Mouse (Mus musculus) hindbrain, embryonic 13.5 days (tissue): ENCODE measurements at regions not wholly inside any gene's neighbourhood (a gene's known extent, or its start where the extent isn't known, plus 50 kb on each side); places are given as distances from the start of the nearest gene placed in this dataset.
A peak's percentile ranks its signal among the peaks of the same experiment; 100 is the strongest.

ENCODE experiments used
- ATAC-seq: fragments of 200-750 bp; cut with Nextera tagmentation; 2 replicates; pipeline ENCODE4 v1.8.0; 2017; ENCODE audit warnings: moderate TSS enrichment; ENCODE audit not compliant: low FRiP score
- H3K27ac ChIP-seq: fragments of 300-500 bp; sonication (generic); 2 replicates; pipeline ENCODE4 v1.5.1; 2015; ENCODE audit warnings: inconsistent platforms, mild to moderate bottlenecking, moderate library complexity
- H3K27me3 ChIP-seq: fragments of 300-500 bp; sonication (generic); 2 replicates; pipeline ENCODE4 v1.6.1; 2015; ENCODE audit warnings: mild to moderate bottlenecking, inconsistent platforms
- H3K36me3 ChIP-seq: fragments of 300-500 bp; sonication (generic); 2 replicates; pipeline ENCODE4 v1.6.1; 2015; ENCODE audit warnings: mild to moderate bottlenecking, inconsistent platforms
- H3K4me1 ChIP-seq: fragments of 300-500 bp; sonication (generic); replicated peaks from 2 replicates; pipeline ENCODE4 v1.6.1; 2015; ENCODE audit warnings: inconsistent platforms
- H3K4me2 ChIP-seq: fragments of 300-500 bp; sonication (generic); 2 replicates; pipeline ENCODE4 v1.6.1; 2015; ENCODE audit warnings: inconsistent platforms, mild to moderate bottlenecking, moderate library complexity
- H3K4me3 ChIP-seq: fragments of 300-500 bp; sonication (generic); 2 replicates; pipeline ENCODE4 v1.5.1; 2015; ENCODE audit warnings: mild to moderate bottlenecking, inconsistent platforms
- H3K9ac ChIP-seq: fragments of 300-500 bp; sonication (generic); 2 replicates; pipeline ENCODE4 v1.6.1; 2015; ENCODE audit warnings: mild to moderate bottlenecking, inconsistent platforms
- H3K9me3 ChIP-seq: fragments of 300-500 bp; sonication (generic); 2 replicates; pipeline ENCODE4 v1.6.1; 2016; ENCODE audit warnings: inconsistent platforms
- WGBS: fragments of 180-500 bp; shearing (Covaris S2); methylation state at CpG from one replicate; pipeline ENCODE4 v1.1.7; 2015; 5-methylcytosine and 5-hydroxymethylcytosine counted together

- Histone ChIP-seq H3K4me3 (no peak overlapping the region), H3K9me3 (no peaks in the 10 kb centered on the region; the same call in 1 of the 2 replicates), H3K9ac (no peak overlapping the region), H3K36me3 (no peaks in the 10 kb centered on the region), H3K27ac (no peak overlapping the region), H3K4me1 (no peaks in the 10 kb centered on the region), H3K4me2 (no peak overlapping the region), H3K27me3 (no peaks in the 10 kb centered on the region)
- ATAC-seq, result no peak
- WGBS, result 90% methylated on average over 10 of the region's 10 CpGs
Observed at GRCm38 (mm10) chr1:133549816-133550215, 60.3 kb downstream of the Snrpe start.

DNA sequence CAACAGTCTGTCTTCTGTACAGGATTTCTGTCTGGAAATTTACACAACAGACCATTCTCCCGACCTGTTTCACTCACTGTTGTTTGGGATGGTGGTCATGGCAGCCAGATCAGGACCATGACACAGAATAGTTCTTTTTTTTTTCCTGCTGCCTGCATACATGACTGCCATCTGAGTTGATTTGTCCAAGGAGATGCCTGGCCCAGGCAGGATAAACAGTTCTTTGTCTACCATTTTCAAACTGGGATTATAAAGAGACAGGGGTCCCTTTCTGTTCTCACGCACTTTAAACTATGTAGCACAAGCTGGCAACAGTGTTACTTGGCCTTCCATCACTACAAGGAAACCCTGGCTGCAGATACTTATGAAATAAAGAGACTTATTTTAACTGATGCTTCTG, 61.1 kb downstream of the Snrpe start:
- Histone ChIP-seq H3K9ac (no peak overlapping the region), H3K4me2 (no peak overlapping the region), H3K27ac (0 out of 2 replicates have a peak overlapping the region, but pooled peaks have one; percentile 10), H3K36me3 (no peaks in the 10 kb centered on the region), H3K9me3 (no peaks in the 10 kb centered on the region; the same call in 1 of the 2 replicates), H3K4me1 (no peaks in the 10 kb centered on the region), H3K27me3 (no peaks in the 10 kb centered on the region), H3K4me3 (no peak overlapping the region)
- no peak for ATAC-seq
- WGBS, result 28% methylated on average over 2 of the region's 2 CpGs

GRCm38 (mm10) chr1:133547541-133547940, 62.5 kb downstream of the Snrpe start:
- H3K27me3 ChIP-seq, result no peaks in the 10 kb centered on the region
- H3K4me1 ChIP-seq, result no peaks in the 10 kb centered on the region
- H3K9ac ChIP-seq, result no peak overlapping the region
- ATAC-seq, result no peak
- no peaks in the 10 kb centered on the region for H3K36me3 ChIP-seq
- no peaks in the 10 kb centered on the region for H3K9me3 ChIP-seq
- no peak overlapping the region for H3K4me3 ChIP-seq
- 76% methylated on average over 3 of the region's 3 CpGs for WGBS
- no peak overlapping the region for H3K4me2 ChIP-seq
- H3K27ac ChIP-seq, result no peak overlapping the region

- Histone ChIP-seq H3K4me2 (no peak overlapping the region), H3K27ac (no peak overlapping the region), H3K4me3 (no peak overlapping the region), H3K27me3 (no peaks in the 10 kb centered on the region), H3K9ac (no peak overlapping the region), H3K4me1 (no peaks in the 10 kb centered on the region), H3K9me3 (no peaks in the 10 kb centered on the region), H3K36me3 (no peaks in the 10 kb centered on the region)
- WGBS, result 93% methylated on average over 9 of the region's 9 CpGs
- no peak for ATAC-seq
Observed at GRCm38 (mm10) chr1:133544996-133545395, 65.1 kb downstream of the Snrpe start.

GRCm38 (mm10) chr1:133543751-133544150, 66.3 kb downstream of the Snrpe start:
- WGBS, result 83% methylated on average over 10 of the region's 10 CpGs

DNA sequence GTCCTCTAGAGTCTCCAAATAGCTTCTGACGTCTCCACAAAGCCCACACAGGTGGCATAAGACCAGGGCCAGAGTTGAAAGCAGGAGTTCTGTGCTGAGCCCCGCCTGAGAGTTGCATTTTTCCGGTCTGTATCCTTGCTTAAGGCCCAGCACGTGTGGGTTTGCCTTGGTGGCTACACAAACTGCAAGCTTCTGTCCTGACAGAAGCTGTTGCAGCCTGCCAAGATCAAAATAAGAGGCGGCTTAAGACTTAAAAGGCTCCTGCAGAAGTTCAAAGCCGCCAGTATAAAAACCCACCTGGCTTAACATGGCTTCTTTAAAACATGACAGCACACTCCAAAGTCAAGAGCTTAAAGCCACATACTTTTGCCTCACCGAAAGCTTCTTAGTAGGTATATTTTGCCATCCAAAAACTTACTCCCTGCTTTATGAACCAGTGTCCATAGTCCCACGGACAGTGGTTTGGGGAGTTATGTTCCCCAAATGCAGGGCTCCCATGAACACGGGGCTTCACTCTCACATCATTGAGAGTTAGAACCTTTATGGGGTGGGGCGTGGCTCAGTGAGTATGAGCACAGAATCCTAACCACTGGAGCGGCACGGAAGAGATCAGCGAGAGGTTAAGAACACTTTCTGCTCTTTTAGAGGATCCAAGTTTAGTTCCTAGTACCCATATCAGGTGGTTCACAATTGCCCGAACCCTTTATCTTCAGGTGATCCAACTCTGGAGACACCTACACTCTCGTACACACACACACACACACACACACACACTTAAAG, 67.9 kb downstream of the Snrpe start:
- no peak overlapping the region for H3K27ac ChIP-seq
- no peaks in the 10 kb centered on the region for H3K4me1 ChIP-seq
- H3K4me2 ChIP-seq, result no peak overlapping the region
- no peak overlapping the region for H3K4me3 ChIP-seq
- H3K9ac ChIP-seq, result no peak overlapping the region
- WGBS, result 85% methylated on average over 15 of the region's 15 CpGs
- H3K27me3 ChIP-seq, result no peaks in the 10 kb centered on the region
- H3K36me3 ChIP-seq, result no peaks in the 10 kb centered on the region
- ATAC-seq, result no peak
- no peaks in the 10 kb centered on the region for H3K9me3 ChIP-seq

More at GRCm38 (mm10) chr1:133543751-133544150, 66.3 kb downstream of the Snrpe start:
- H3K9ac ChIP-seq, result no peak overlapping the region
- H3K36me3 ChIP-seq, result no peaks in the 10 kb centered on the region
- H3K27me3 ChIP-seq, result no peaks in the 10 kb centered on the region
- no peak overlapping the region for H3K4me2 ChIP-seq
- no peak overlapping the region for H3K27ac ChIP-seq
- no peak overlapping the region for H3K4me3 ChIP-seq
- no peak for ATAC-seq
- H3K4me1 ChIP-seq, result no peaks in the 10 kb centered on the region
- no peaks in the 10 kb centered on the region for H3K9me3 ChIP-seq

GRCm38 (mm10) chr1:133530698-133531097, 79.4 kb downstream of the Snrpe start:
- no peak overlapping the region for H3K27ac ChIP-seq
- H3K27me3 ChIP-seq, result no peaks in the 10 kb centered on the region
- H3K9ac ChIP-seq, result no peak overlapping the region
- no peak overlapping the region for H3K4me2 ChIP-seq
- H3K9me3 ChIP-seq, result peaks cover 5% of the 10 kb centered on the region; the same call in 1 of the 2 replicates
- ATAC-seq, result no peak
- H3K4me3 ChIP-seq, result no peak overlapping the region
- H3K36me3 ChIP-seq, result no peaks in the 10 kb centered on the region
- H3K4me1 ChIP-seq, result no peaks in the 10 kb centered on the region

- no peak overlapping the region for H3K27ac ChIP-seq
- H3K4me1 ChIP-seq, result no peaks in the 10 kb centered on the region
- H3K9ac ChIP-seq, result no peak overlapping the region
- no peak overlapping the region for H3K4me2 ChIP-seq
- ATAC-seq, result no peak
- WGBS, result 89% methylated on average over 10 of the region's 10 CpGs
- H3K36me3 ChIP-seq, result no peaks in the 10 kb centered on the region
- H3K9me3 ChIP-seq, result peaks cover 5% of the 10 kb centered on the region; the same call in 1 of the 2 replicates
- H3K27me3 ChIP-seq, result no peaks in the 10 kb centered on the region
- no peak overlapping the region for H3K4me3 ChIP-seq
Observed at GRCm38 (mm10) chr1:133529817-133530216, 80.3 kb downstream of the Snrpe start.

GRCm38 (mm10) chr1:133527651-133528385, 82.3 kb downstream of the Snrpe start:
- H3K27me3 ChIP-seq, result no peaks in the 10 kb centered on the region
- no peak overlapping the region for H3K4me2 ChIP-seq
- H3K9me3 ChIP-seq, result peaks cover 5% of the 10 kb centered on the region; the same call in 1 of the 2 replicates
- no peak overlapping the region for H3K27ac ChIP-seq
- WGBS, result 76% methylated on average over 7 of the region's 7 CpGs
- no peak overlapping the region for H3K4me3 ChIP-seq
- H3K9ac ChIP-seq, result no peak overlapping the region
- H3K36me3 ChIP-seq, result no peaks in the 10 kb centered on the region
- no peaks in the 10 kb centered on the region for H3K4me1 ChIP-seq
- ATAC-seq, result no peak

DNA sequence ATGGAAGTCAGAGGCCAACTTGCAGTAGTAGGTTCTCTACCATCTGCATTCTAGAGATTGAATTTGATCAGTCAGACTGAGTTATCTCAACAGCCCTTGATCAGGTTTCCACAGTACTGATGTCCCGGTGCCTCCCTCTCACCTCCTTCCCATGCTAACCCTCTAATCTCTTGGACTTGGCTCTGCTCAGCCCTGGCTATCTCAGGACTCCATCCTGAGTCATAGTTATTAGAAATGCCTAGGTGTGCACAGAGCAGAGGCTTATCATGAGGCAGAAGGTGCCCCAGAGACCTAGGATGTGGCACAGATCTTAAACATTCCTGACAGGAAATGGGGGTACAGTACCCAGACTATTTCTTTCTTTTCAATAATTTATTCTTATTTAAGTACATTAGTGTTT, 87.3 kb downstream of the Snrpe start:
- H3K9ac ChIP-seq, result no peak overlapping the region
- H3K9me3 ChIP-seq, result no peaks in the 10 kb centered on the region
- no peaks in the 10 kb centered on the region for H3K36me3 ChIP-seq
- no peak for ATAC-seq
- no peaks in the 10 kb centered on the region for H3K27me3 ChIP-seq
- no peak overlapping the region for H3K27ac ChIP-seq
- no peak overlapping the region for H3K4me3 ChIP-seq
- WGBS, result 90% methylated on average over 1 of the region's 1 CpGs
- no peak overlapping the region for H3K4me2 ChIP-seq
- H3K4me1 ChIP-seq, result no peaks in the 10 kb centered on the region

DNA sequence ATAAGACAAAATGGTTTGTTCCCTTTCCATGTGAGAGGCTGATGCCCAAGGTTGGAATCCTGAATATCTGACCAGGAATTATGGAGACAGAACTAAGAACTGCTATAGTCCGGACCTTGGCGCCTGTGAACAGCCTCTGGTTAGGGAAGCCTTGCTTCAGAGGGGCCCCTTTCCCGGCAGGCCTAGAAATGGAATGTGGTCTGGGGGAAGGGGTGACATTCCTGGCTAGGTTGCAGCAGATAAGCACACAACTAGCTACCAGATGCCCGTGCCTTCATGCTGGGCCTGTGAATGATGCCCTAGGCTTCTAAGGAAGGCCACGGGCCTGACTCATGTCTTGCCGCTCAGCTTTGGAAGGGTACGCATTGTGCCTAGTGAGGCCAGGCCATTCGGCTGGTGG, 89.4 kb downstream of the Snrpe start:
- no peak overlapping the region for H3K4me2 ChIP-seq
- no peaks in the 10 kb centered on the region for H3K4me1 ChIP-seq
- no peaks in the 10 kb centered on the region for H3K36me3 ChIP-seq
- H3K27ac ChIP-seq, result no peak overlapping the region
- no peaks in the 10 kb centered on the region for H3K27me3 ChIP-seq
- WGBS, result 86% methylated on average over 8 of the region's 8 CpGs
- no peaks in the 10 kb centered on the region for H3K9me3 ChIP-seq
- no peak overlapping the region for H3K4me3 ChIP-seq
- H3K9ac ChIP-seq, result no peak overlapping the region
- no peak for ATAC-seq

DNA sequence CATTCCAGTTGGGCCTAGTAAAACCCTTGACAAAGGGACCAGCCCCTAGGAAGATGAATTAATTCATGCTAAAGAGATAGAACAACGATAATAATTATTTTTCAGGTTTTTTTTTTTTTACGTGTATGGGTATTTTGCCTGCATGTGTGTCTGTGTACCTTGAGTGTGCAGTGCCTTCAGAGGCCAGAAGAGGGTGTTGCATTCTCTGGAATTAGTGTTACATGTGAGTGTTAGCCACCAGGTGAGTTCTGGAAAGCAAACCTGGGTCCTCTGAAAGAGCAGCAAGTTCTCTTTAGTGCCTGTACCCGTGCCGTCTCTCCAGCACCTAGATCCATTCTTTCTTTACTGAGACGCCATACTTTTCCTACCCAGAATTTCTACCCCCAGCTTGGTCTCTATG, 92.8 kb upstream of the Sox13 start:
- no peak overlapping the region for H3K27ac ChIP-seq
- no peaks in the 10 kb centered on the region for H3K9me3 ChIP-seq
- no peak overlapping the region for H3K4me2 ChIP-seq
- no peaks in the 10 kb centered on the region for H3K27me3 ChIP-seq
- H3K4me3 ChIP-seq, result no peak overlapping the region
- H3K36me3 ChIP-seq, result no peaks in the 10 kb centered on the region
- H3K9ac ChIP-seq, result no peak overlapping the region
- 98% methylated on average over 5 of the region's 5 CpGs for WGBS
- ATAC-seq, result no peak
- H3K4me1 ChIP-seq, result no peaks in the 10 kb centered on the region

DNA sequence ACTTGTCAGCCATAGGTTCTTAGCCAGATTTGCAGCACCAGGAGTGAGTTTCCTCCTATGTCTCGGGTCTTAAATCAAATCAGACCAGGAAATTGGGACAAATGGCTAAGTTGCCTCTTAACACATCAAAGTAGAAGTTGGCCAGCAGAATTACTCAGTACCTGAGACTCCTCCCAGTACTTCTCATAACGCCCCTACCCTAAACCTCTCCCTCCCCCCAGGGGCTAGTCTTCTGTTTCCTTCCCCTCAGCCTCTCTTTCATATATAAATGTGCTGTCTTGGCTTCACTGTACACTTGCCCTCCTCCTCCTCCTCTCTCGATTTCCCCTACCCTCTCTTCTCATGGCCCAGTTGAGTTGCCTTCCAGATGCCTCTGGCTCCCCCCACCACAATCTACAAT, 79.9 kb upstream of the Sox13 start:
- ATAC-seq, result no peak
- Histone ChIP-seq H3K4me2 (no peak overlapping the region), H3K4me3 (no peak overlapping the region), H3K4me1 (peaks cover 3% of the 10 kb centered on the region; the same call in 1 of the 2 replicates), H3K36me3 (no peaks in the 10 kb centered on the region), H3K9me3 (no peaks in the 10 kb centered on the region), H3K9ac (no peak overlapping the region), H3K27ac (no peak overlapping the region), H3K27me3 (no peaks in the 10 kb centered on the region)
- 80% methylated on average over 3 of the region's 3 CpGs for WGBS
